Comparison of ENCODE assay signal across 8 mouse cellular contexts in genomic region chr14:8213803-8214224, GRCm38 (mm10). TPM values are rescaled to one million over a fixed set of nuclear protein-coding genes. Genes with fewer than 3 reads are reported as not detected.
A peak's percentile ranks its signal among the peaks of the same experiment; 100 is the strongest.
DNase-seq lines count a peak whose midpoint lies in the region; ATAC-seq and TF ChIP-seq lines count a peak whose summit lies in the region.

Gene Kctd6, plus strand, starts transcription at chr14:8214140.

- peak within 1 kb of the TSS; percentile 99 for H3K4me3 ChIP-seq in cortical plate, adult 2 months (ENCODE audit: insufficient read depth, low read length)
- H3K4me3 ChIP-seq in megakaryocyte, embryonic 14.5 days (replicated peaks), result peak within 1 kb of the TSS; percentile 93

- peaks cover 10% of the 10 kb centered on the region for H3K4me1 ChIP-seq in cortical plate, adult 2 months (ENCODE audit: control insufficient read depth, insufficient read depth, low read length)
- H3K4me1 ChIP-seq in megakaryocyte, embryonic 14.5 days, result peaks cover 23% of the 10 kb centered on the region

- peak; percentile 93 for ATAC-seq in activated CD4-positive, CD25-positive, alpha-beta regulatory T cell, adult 4 months

- TF ChIP-seq POLR2A in cortical plate, adult 2 months (IDR thresholded peaks at IDR 0.05; ENCODE audit: extremely low read depth, insufficient read depth, low read length), result peak; percentile 65; the same call in 1 of the 2 replicates

- no peaks in the 10 kb centered on the region for H3K36me3 ChIP-seq in megakaryocyte, embryonic 14.5 days (replicated peaks; ENCODE audit: low read length)

- peak; percentile 97 to 98 for DNase-seq in gastrocnemius, adult 8-10 months (ENCODE audit: low spot score in 2 of 2)
- DNase-seq in hindlimb bud, embryonic 11.5 days (ENCODE audit: extremely low spot score, low read depth, low spot score), result peak; percentile 54
- peak; percentile 86 to 97 for DNase-seq in left cerebral cortex, adult 8-10 months (ENCODE audit: low spot score in 2 of 2)
- peak; percentile 97 to 98 for DNase-seq in right cerebral cortex, postnatal 10 days (ENCODE audit: low spot score in 2 of 2)
- DNase-seq in urinary bladder, postnatal 25 days (ENCODE audit: low spot score), result peak; percentile 98

- H3K9me3 ChIP-seq in megakaryocyte, embryonic 14.5 days, result no peaks in the 10 kb centered on the region

- TF ChIP-seq CTCF in cortical plate, adult 2 months (IDR thresholded peaks at IDR 0.05; ENCODE audit: extremely low read depth, insufficient read depth, low read length), result no peak

- peaks cover 7% of the 10 kb centered on the region for H3K27me3 ChIP-seq in megakaryocyte, embryonic 14.5 days (replicated peaks)

- peak within 1 kb of the TSS; percentile 100 for H3K27ac ChIP-seq in cortical plate, adult 2 months (ENCODE audit: insufficient read depth, low read length)

RNA-seq across cellular contexts. Expression of gene Kctd6, which starts in this region (rescaled TPM):
- 1 to 10 TPM; 3.2 to 4.5 TPM for polyA plus RNA-seq in activated CD4-positive, CD25-positive, alpha-beta regulatory T cell, adult 4 months (2017; shearing (Covaris generic))
- 36.7 and 38.8 TPM in 2 replicates for polyA plus RNA-seq in cortical plate, adult 2 months (2012; rRNA removed)
- 10 to 100 TPM in 1 of 4 experiments, 1 to 10 TPM in 3; 7.7 to 10.4 (median 8.2) TPM for total RNA-seq in gastrocnemius, adult 8-10 months (2022)
- total RNA-seq in left cerebral cortex, adult 8-10 months (2022), result 10 to 100 TPM; 34.4 to 40.6 (median 39.0) TPM
- polyA plus RNA-seq in megakaryocyte, embryonic 14.5 days (2012; ENCODE audit: insufficient read depth, low replicate concordance), result 0.16 TPM in 1 of 2 replicates, not detected in the other

Comparison
In these comparisons a context has a peak if more than half of its experiments do, and no peak if none do; other contexts are left out.
1. Peak in every context shown above with its lines: DNase-seq, ATAC-seq, H3K4me3 ChIP-seq and H3K27ac ChIP-seq.